Mouse (Mus musculus) ES-Bruce4 (cell line): ENCODE measurements around the gene Igfbp4. TPM values are rescaled to one million over a fixed set of nuclear protein-coding genes. Genes with fewer than 3 reads are reported as not detected.

Experiments used
- H3K27ac ChIP-seq: 2 replicates; pipeline ENCODE4 v1.5.1; 2012; ENCODE audit warnings: low read length, inconsistent platforms; ENCODE audit not compliant: insufficient read depth
- H3K27me3 ChIP-seq: 2 replicates; pipeline ENCODE4 v1.6.1; 2012; ENCODE audit warnings: mild to moderate bottlenecking, low read length, inconsistent platforms; ENCODE audit not compliant: control insufficient read depth, poor library complexity, insufficient read depth, severe bottlenecking
- H3K36me3 ChIP-seq: 2 replicates; pipeline ENCODE4 v1.6.1; 2012; ENCODE audit warnings: inconsistent platforms, mild to moderate bottlenecking, low read length, moderate library complexity; ENCODE audit not compliant: control insufficient read depth, poor library complexity, insufficient read depth, severe bottlenecking
- H3K4me1 ChIP-seq: one replicate; pipeline ENCODE4 v1.8.1; 2011; ENCODE audit warnings: low read length; ENCODE audit not compliant: control insufficient read depth, insufficient read depth
- H3K4me3 ChIP-seq: 2 replicates; pipeline ENCODE4 v1.5.1; 2011; ENCODE audit warnings: low read depth, mild to moderate bottlenecking, low read length
- H3K9ac ChIP-seq: 2 replicates; pipeline ENCODE4 v1.6.1; 2012; ENCODE audit warnings: low read depth, mild to moderate bottlenecking, inconsistent platforms; ENCODE audit not compliant: poor library complexity, severe bottlenecking
- H3K9me3 ChIP-seq: replicated peaks from 2 replicates; pipeline ENCODE4 v1.6.1; 2012; ENCODE audit warnings: mild to moderate bottlenecking, low read length, inconsistent platforms; ENCODE audit not compliant: control insufficient read depth, poor library complexity, insufficient read depth, severe bottlenecking
- CTCF ChIP-seq: IDR thresholded peaks from one replicate; pipeline ENCODE4 v1.8.1; 2011; ENCODE audit warnings: low read depth, low read length
- EP300 ChIP-seq: IDR thresholded peaks from 2 replicates; pipeline ENCODE4 v1.6.1; 2011; ENCODE audit warnings: low read depth, low read length; ENCODE audit not compliant: insufficient read depth
- POLR2A ChIP-seq: IDR thresholded peaks from one replicate; pipeline ENCODE4 v1.8.1; 2011; ENCODE audit warnings: low read length; ENCODE audit not compliant: insufficient read depth
- polyA plus RNA-seq: library from polyadenylated mRNA; stranded (reverse); fragments of >200 nt; gene quantifications from 2 replicates; pipeline ENCODE4 v1.2.4, GENCODE M21; 2011; ENCODE audit warnings: low read depth; ENCODE audit not compliant: missing spikeins, insufficient read depth, insufficient read length

Igfbp4 gene
- polyA plus RNA-seq, 1 experiment = 47.6 TPM

- Histone ChIP-seq H3K9me3 (peaks cover 3% of the 10 kb centered on the region), H3K27ac (no peak overlapping the region)
- no peak for TF ChIP-seq CTCF
- no peak for TF ChIP-seq POLR2A
- TF ChIP-seq EP300 = no peak
These were observed 57.9 kb downstream of the Igfbp4 start for GRCm38 (mm10) chr11:99098924-99099323.

GRCm38 (mm10) chr11:99099516-99099915 is 58.5 kb downstream of the Igfbp4 start:
- TF ChIP-seq EP300 (no peak), POLR2A (no peak), CTCF (no peak)
- H3K27ac ChIP-seq = no peak overlapping the region

More at GRCm38 (mm10) chr11:99098924-99099323, 57.9 kb downstream of the Igfbp4 start:
- Histone ChIP-seq H3K27me3 (no peaks in the 10 kb centered on the region), H3K4me1 (no peaks in the 10 kb centered on the region), H3K9ac (no peak overlapping the region), H3K4me3 (no peak overlapping the region), H3K36me3 (no peaks in the 10 kb centered on the region)

GRCm38 (mm10) chr11:99100215-99100614 is 59.2 kb downstream of the Igfbp4 start:
- H3K9ac ChIP-seq = no peak overlapping the region
- H3K4me1 ChIP-seq = no peaks in the 10 kb centered on the region
- no peaks in the 10 kb centered on the region for H3K27me3 ChIP-seq
- no peak for TF ChIP-seq EP300
- TF ChIP-seq POLR2A = no peak
- no peak for TF ChIP-seq CTCF
- H3K36me3 ChIP-seq = no peaks in the 10 kb centered on the region
- H3K9me3 ChIP-seq = no peaks in the 10 kb centered on the region
- no peak overlapping the region for H3K27ac ChIP-seq
- H3K4me3 ChIP-seq = no peak overlapping the region

More at GRCm38 (mm10) chr11:99099516-99099915, 58.5 kb downstream of the Igfbp4 start:
- Histone ChIP-seq H3K27me3 (no peaks in the 10 kb centered on the region), H3K4me3 (no peak overlapping the region), H3K9ac (no peak overlapping the region), H3K9me3 (peaks cover 3% of the 10 kb centered on the region), H3K4me1 (no peaks in the 10 kb centered on the region), H3K36me3 (no peaks in the 10 kb centered on the region)

GRCm38 (mm10) chr11:99101693-99102092 is 60.6 kb downstream of the Igfbp4 start:
- H3K27ac ChIP-seq = no peak overlapping the region
- peaks cover 4% of the 10 kb centered on the region for H3K4me1 ChIP-seq
- no peak overlapping the region for H3K4me3 ChIP-seq
- TF ChIP-seq CTCF = no peak
- TF ChIP-seq EP300 = no peak
- TF ChIP-seq POLR2A = no peak
- no peaks in the 10 kb centered on the region for H3K36me3 ChIP-seq
- no peaks in the 10 kb centered on the region for H3K9me3 ChIP-seq
- H3K9ac ChIP-seq = no peak overlapping the region
- H3K27me3 ChIP-seq = no peaks in the 10 kb centered on the region

- H3K4me1 ChIP-seq = peaks cover 9% of the 10 kb centered on the region
- H3K27ac ChIP-seq = no peak overlapping the region
- no peak for TF ChIP-seq POLR2A
- no peak for TF ChIP-seq EP300
- no peak for TF ChIP-seq CTCF
- H3K9ac ChIP-seq = no peak overlapping the region
- no peaks in the 10 kb centered on the region for H3K9me3 ChIP-seq
- H3K4me3 ChIP-seq = no peak overlapping the region
- H3K27me3 ChIP-seq = no peaks in the 10 kb centered on the region
- no peaks in the 10 kb centered on the region for H3K36me3 ChIP-seq
These were observed 61.7 kb downstream of the Igfbp4 start for GRCm38 (mm10) chr11:99102575-99103270.

Other genes with a start within 250 kb of the Igfbp4 start
- gene Msl1, start 245.7 kb upstream of the Igfbp4 start, polyA plus RNA-seq = 68.7 and 69.1 TPM in 2 replicates
- gene Casc3, start 236.3 kb upstream of the Igfbp4 start, polyA plus RNA-seq = 55.0 and 57.7 TPM in 2 replicates
- 3.5 and 4.0 TPM in 2 replicates for gene Rapgefl1, start 204.5 kb upstream of the Igfbp4 start, polyA plus RNA-seq
- 36.5 and 40.3 TPM in 2 replicates for gene Wipf2, start 177.6 kb upstream of the Igfbp4 start, polyA plus RNA-seq
- 54.3 and 55.8 TPM in 2 replicates for gene Cdc6, start 133.4 kb upstream of the Igfbp4 start, polyA plus RNA-seq
- 23.7 and 26.3 TPM in 2 replicates for gene Rara, start 113.4 kb upstream of the Igfbp4 start, polyA plus RNA-seq
- gene Gjd3, start 58.2 kb upstream of the Igfbp4 start, polyA plus RNA-seq = not detected in 2 replicates
- gene Top2a, start 17.1 kb upstream of the Igfbp4 start, polyA plus RNA-seq = 631 and 674 TPM in 2 replicates
- 12.8 and 13.9 TPM in 2 replicates for gene Tns4, start 48.1 kb downstream of the Igfbp4 start, polyA plus RNA-seq
- not detected in 2 replicates for gene Ccr7, start 113.8 kb downstream of the Igfbp4 start, polyA plus RNA-seq
- 159 and 181 TPM in 2 replicates for gene Smarce1, start 189.8 kb downstream of the Igfbp4 start, polyA plus RNA-seq
- gene Krt222, start 202.8 kb downstream of the Igfbp4 start, polyA plus RNA-seq = 0.19 TPM in 1 of 2 replicates, not detected in the other
- not detected in 2 replicates for gene Krt24, start 244.0 kb downstream of the Igfbp4 start, polyA plus RNA-seq